Mouse (Mus musculus): Measurements from ENCODE around the gene Pls1. TPM values are rescaled to one million over a fixed set of nuclear protein-coding genes. Genes with fewer than 3 reads are reported as not detected.

The Pls1 gene
- polyA plus RNA-seq (2017; shearing (Covaris generic)): 1 to 10 TPM in 1 of 2 experiments, under 1 TPM in 1; 0.42 to 2.1 TPM

DNA sequence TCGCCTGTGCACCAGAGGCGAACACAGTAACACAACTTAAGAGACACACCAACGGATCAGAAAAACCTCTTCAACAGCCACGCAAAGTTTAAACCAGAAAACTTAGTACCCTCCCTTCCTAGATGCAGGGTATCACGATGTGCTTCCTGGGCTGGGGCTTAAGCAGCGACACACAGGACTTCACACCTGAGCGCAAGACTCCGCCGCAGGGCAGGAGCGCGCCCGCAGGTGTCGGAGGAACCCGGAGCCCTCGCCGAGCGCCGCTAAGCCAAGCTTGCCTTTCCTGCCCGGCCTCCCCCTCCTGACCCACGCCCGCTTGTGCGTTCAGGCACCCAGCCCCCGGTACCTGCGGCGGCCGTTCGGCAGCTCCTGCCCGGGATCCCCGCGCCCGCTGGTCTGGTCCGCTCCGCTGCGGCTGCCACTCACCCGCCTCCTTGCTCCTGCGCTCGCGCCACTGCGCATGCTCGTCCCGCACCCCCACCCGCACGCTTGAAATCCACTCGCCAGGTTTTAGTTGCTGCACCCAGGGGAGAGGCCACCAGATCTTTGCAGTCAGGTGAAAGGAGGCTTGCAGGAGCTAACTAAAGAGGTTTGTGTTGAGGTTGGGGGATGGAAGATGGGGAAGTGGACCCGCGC lies at the start of gene Pls1:
TSS of gene Pls1 (minus strand) at position 487 of the 636 bp plus-strand sequence.
- ATAC-seq: peak; percentile 76

- ATAC-seq: no peak
Observed at GRCm38 (mm10) chr9:95882751-95883150, 37.6 kb upstream of the Pls1 start.

DNA sequence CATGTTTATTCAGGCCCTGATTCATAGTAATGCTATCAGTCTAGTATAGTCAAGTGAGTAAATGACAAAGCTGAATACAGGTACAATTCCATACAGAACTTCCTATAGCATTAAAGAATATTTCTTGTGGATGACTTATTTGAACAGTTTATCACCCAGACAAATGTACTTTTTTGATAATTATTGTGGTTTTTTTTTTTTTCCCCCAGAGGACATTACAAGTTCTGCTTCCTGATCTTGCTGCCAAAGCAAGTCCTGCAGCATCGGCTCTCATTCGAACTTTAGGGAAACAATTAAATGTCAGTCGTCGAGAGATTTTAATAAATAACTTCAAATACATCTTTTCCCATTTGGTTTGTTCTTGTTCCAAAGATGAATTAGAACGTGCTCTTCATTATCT lies 33.1 kb upstream of the Pls1 start:
- ATAC-seq: no peak

- ATAC-seq: peak; percentile 49
Observed at GRCm38 (mm10) chr9:95858027-95858570, 13.0 kb upstream of the Pls1 start.

DNA sequence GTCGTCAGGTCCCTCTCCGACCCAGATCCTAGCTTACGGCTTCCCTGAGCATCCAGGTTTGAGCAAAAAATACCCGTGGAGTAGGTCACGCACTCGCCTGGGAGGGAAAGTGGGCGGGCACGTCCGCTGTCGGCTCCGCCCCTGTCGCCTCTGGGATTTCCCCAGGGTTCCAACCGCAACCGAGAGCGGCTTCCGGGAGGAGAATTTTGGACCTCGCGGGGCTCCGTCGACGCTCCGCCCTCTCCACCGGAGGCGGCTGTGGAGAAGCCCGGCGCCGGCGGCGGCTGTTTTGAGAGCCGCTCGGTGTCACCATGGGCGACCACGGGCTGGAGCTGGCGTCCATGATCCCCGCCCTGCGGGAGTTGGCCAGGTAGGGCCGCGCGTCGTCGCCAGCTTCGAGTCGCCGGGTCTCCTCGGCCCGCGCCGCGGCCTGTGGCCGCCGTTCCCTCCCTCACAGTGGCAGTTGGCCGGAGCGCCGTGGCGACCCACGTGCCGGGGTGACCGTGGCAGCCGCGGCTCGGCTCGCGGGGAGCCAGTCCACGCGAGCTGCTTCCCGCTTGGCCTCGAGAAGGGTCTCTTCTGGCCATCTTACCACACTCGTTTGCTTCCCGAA lies 12.4 kb upstream of the Pls1 start, which contains the start of gene Atr:
TSS of gene Atr (plus strand) at position 184 of the 613 bp plus-strand sequence.
- ATAC-seq: peak; percentile 84

- ATAC-seq: no peak
Observed at GRCm38 (mm10) chr9:95856004-95856403, 10.9 kb upstream of the Pls1 start.

GRCm38 (mm10) chr9:95854891-95855290 lies 9.8 kb upstream of the Pls1 start:
- ATAC-seq: no peak

GRCm38 (mm10) chr9:95852896-95853295 lies 7.8 kb upstream of the Pls1 start:
- ATAC-seq: peak; percentile 49

- no peak for ATAC-seq
Observed at GRCm38 (mm10) chr9:95851671-95852070, 6.6 kb upstream of the Pls1 start.

- ATAC-seq: no peak
Observed at GRCm38 (mm10) chr9:95845711-95846110, 600 bp upstream of the Pls1 start.

GRCm38 (mm10) chr9:95839424-95839823 lies 5.7 kb downstream of the Pls1 start:
- no peak for ATAC-seq

- ATAC-seq: peak; percentile 82
Observed at GRCm38 (mm10) chr9:95835741-95836140, 9.4 kb downstream of the Pls1 start.

DNA sequence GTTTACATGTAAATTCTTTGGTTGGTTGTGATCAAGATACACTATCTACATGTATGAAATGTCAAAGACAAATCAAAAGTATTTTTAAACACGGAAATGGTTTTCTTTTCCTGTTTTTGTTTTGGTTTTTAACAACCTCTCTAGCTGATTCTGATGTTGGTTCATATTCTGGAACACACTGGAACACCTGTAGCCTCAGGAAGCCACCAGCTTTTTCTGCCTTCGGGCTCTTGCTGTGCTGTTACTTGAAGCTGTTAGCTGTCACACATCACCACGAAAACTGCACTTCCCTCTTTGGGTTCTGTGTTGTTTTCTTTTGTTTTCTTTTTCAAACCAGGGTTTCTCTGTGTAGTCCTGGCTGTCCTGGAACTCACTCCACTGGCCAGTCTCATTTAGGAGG lies 10.3 kb downstream of the Pls1 start:
- ATAC-seq: peak; percentile 34

- ATAC-seq: no peak
Observed at GRCm38 (mm10) chr9:95832758-95833157, 12.4 kb downstream of the Pls1 start.

DNA sequence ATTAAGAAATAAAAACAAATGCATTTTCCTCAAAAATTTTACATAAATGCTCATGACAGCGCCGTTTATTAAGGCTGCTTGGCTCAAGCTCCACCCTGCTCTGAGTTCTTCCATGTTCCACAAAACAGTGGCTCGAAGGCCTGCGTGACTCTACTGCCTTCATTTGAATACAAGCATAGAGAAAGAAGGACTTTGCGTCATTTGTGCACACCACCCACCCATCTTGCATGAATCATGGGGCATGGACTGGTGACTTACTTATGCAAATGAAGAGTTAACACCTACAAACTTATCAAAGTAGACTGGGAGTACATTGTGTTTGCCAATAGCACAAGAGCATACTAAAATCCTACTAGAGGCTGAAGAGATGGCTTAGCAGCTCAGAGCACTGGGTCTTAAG lies 17.5 kb downstream of the Pls1 start:
- ATAC-seq: no peak

DNA sequence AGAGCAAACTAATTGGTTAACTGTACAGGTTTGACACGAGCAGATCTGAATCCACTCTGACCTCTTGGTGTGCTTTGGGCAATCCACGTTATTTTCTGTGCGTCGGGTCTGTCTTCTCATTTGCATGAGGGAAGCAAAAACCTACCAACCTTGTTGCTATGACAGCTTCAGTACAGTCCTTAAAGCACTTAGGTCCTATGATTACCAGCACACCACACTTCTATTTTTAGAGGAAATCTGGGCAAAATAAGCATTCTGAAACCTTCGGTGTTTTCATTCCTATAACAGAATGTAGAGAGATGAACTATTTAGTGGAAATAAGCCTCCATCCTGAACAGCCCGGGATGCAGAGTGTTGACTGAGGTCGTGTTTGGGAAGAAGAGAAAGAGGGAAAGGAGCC lies 22.6 kb downstream of the Pls1 start:
- ATAC-seq: no peak

DNA sequence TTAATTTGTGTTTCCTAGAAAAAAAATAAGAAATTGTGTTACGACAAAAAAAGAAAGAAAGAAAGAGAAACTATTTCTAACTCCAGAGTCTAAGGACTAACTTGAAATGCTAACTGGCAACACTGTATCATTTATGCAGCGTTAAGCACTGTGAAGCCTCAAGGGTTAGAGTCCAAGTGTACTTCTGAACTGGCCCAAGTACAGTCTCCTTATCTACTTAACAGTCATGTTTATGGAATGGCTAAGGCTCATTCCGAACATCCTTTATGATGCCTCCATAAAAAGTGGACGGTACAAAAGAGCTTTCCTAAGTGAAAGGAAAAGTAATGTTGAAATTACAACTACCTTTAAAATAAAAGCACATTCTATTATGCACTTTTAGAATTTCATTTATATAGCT lies 29.4 kb downstream of the Pls1 start:
- ATAC-seq: no peak

DNA sequence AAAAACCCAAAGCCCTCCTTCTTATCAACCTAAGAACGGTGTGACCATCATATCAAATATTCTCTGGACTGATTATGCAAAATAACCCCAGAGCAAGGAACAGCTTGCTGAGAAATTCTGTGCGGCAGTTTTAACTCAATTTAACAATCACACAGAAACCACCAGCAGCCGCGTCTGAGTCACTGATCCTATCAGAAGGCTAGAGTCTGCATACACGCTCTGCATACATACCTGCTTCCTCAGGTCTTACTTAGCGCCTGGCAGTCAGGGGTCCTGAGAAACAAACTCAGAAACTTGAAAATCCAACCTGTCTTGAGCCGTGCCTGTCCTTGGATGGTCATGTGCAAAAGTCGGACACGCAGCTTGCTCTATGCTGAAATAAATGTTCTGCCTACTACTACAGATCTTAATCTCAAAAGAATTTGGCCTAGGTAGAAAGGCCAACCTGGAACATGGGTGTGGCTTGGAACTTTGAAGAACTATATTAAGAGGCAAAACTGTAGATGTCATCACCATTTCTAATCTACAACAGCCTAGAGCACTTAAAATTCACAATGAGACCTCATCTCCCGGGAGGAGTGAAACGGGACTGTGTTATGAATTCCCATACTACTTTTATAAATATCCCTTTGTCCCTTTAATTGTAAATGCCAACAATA lies 30.0 kb downstream of the Pls1 start:
- ATAC-seq: no peak

- ATAC-seq: no peak
Observed at GRCm38 (mm10) chr9:95813721-95814531, 31.2 kb downstream of the Pls1 start.

DNA sequence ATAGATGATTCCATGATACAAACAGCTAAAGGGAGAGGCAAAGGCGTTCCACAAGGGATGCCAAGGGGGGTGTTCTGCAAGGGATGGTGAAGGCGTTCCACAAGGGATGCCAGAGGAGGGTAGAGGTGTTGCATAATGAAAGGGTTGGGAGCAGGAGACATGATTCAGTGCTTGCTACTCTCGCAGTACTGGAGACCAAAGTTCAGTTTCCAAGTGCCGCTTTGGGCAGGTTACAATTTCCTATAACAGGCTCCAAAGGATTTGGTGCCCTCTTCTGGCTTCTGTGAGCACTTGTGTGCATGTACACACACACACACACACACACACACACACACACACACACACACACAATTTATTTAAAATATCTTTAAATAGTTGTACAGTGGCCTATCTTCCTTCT lies 33.3 kb downstream of the Pls1 start:
- no peak for ATAC-seq

- no peak for ATAC-seq
Observed at GRCm38 (mm10) chr9:95809596-95809995, 35.5 kb downstream of the Pls1 start.

GRCm38 (mm10) chr9:95805449-95805848 lies 39.7 kb downstream of the Pls1 start:
- no peak for ATAC-seq

GRCm38 (mm10) chr9:95803783-95804182 lies 41.3 kb downstream of the Pls1 start:
- ATAC-seq: no peak
